Mouse (Mus musculus) MEL (cell line): ENCODE results near the gene Gys2. TPM values are rescaled to one million over a fixed set of nuclear protein-coding genes. Genes with fewer than 3 reads are reported as not detected.

Experiments
- DNase-seq: peaks from one replicate; pipeline ENCODE4 v3.0.0; 2011; ENCODE audit warnings: low read depth, low spot score
- H3K27ac ChIP-seq: 2 replicates; pipeline ENCODE4 v1.5.1; 2012; ENCODE audit warnings: low read depth, mild to moderate bottlenecking, control low read depth, low read length, moderate library complexity; ENCODE audit not compliant: control insufficient read depth
- H3K27me3 ChIP-seq, 2 experiments: fragments of 150-350 bp in 1 of 2; sonication (generic) in 1 of 2; 2 replicates each; pipeline ENCODE4 v1.6.1; 2012; ENCODE audit warnings: low read length in 2 of 2, mild to moderate bottlenecking in 2 of 2, improper control_type of control experiment in 1 of 2, moderate library complexity in 1 of 2; ENCODE audit not compliant: insufficient read depth in 2 of 2, control insufficient read depth in 1 of 2
- H3K36me3 ChIP-seq, 2 experiments: 2 replicates each; pipeline ENCODE4 v1.6.1; 2012 to 2014; ENCODE audit warnings: low read length in 2 of 2, improper control_type of control experiment in 1 of 2, inconsistent platforms in 1 of 2, mild to moderate bottlenecking in 1 of 2; ENCODE audit not compliant: insufficient read depth in 2 of 2, control insufficient read depth in 1 of 2
- H3K4me1 ChIP-seq, 2 experiments: fragments of 150-350 bp in 1 of 2; sonication (generic) in 1 of 2; 2 replicates each; pipeline ENCODE4 v1.6.1; 2012; ENCODE audit warnings: low read length in 2 of 2, improper control_type of control experiment in 1 of 2, mild to moderate bottlenecking in 1 of 2; ENCODE audit not compliant: insufficient read depth in 2 of 2, control insufficient read depth in 1 of 2
- H3K4me3 ChIP-seq, 2 experiments: fragments of 150-350 bp in 1 of 2; sonication (generic) in 1 of 2; 2 replicates each; pipeline ENCODE4 v1.5.1; 2012; ENCODE audit warnings: low read depth in 2 of 2, low read length in 2 of 2, mild to moderate bottlenecking in 2 of 2, moderate library complexity in 2 of 2, control low read depth in 1 of 2, improper control_type of control experiment in 1 of 2; ENCODE audit not compliant: control insufficient read depth in 1 of 2, insufficient read depth in 1 of 2
- H3K79me2 ChIP-seq: 2 replicates; pipeline ENCODE4 v1.6.1; 2012; ENCODE audit warnings: mild to moderate bottlenecking, low read length, moderate library complexity; ENCODE audit not compliant: control insufficient read depth, poor library complexity, insufficient read depth
- H3K9ac ChIP-seq: 2 replicates; pipeline ENCODE4 v1.6.1; 2012; ENCODE audit warnings: low read depth, mild to moderate bottlenecking, control low read depth, low read length, moderate library complexity; ENCODE audit not compliant: control insufficient read depth, poor library complexity, severe bottlenecking
- H3K9me3 ChIP-seq: fragments of 150-350 bp; sonication (generic); replicated peaks from 2 replicates; pipeline ENCODE4 v1.6.1; 2012; ENCODE audit warnings: mild to moderate bottlenecking, low read length, improper control_type of control experiment, moderate library complexity; ENCODE audit not compliant: insufficient read depth
- BHLHE40 ChIP-seq: IDR thresholded peaks from 2 replicates; pipeline ENCODE4 v1.6.1; 2012; ENCODE audit warnings: low read depth, mild to moderate bottlenecking, inconsistent platforms, low read length, improper control_type of control experiment, borderline replicate concordance
- CHD1 ChIP-seq: IDR thresholded peaks from 2 replicates; pipeline ENCODE4 v1.6.1; 2012; ENCODE audit warnings: low read depth, mild to moderate bottlenecking, inconsistent platforms, low read length, improper control_type of control experiment
- CTCF ChIP-seq, 3 experiments: IDR thresholded peaks in 2 of 3; conservative IDR thresholded peaks in 1 of 3; 2 replicates each; pipeline ENCODE4 v1.5.1; 2011 to 2012; ENCODE audit warnings: low read length in 3 of 3, low read depth in 2 of 3, mild to moderate bottlenecking in 2 of 3, improper control_type of control experiment in 1 of 3, inconsistent platforms in 1 of 3, mixed read lengths in 1 of 3, moderate library complexity in 1 of 3; ENCODE audit not compliant: control insufficient read depth in 1 of 3, insufficient read depth in 1 of 3, poor library complexity in 1 of 3, severe bottlenecking in 1 of 3
- E2F4 ChIP-seq: IDR thresholded peaks from 2 replicates; pipeline ENCODE4 v1.6.1; 2011; ENCODE audit warnings: low read depth, low read length, improper control_type of control experiment, borderline replicate concordance
- ELF1 ChIP-seq: IDR thresholded peaks from 2 replicates; pipeline ENCODE4 v1.6.1; 2014; ENCODE audit warnings: low read depth, mild to moderate bottlenecking, inconsistent platforms, low read length, improper control_type of control experiment, moderate library complexity
- EP300 ChIP-seq, 2 experiments: IDR thresholded peaks; 2 replicates each; pipeline ENCODE4 v1.6.1; 2011; ENCODE audit warnings: improper control_type of control experiment in 2 of 2, low read length in 2 of 2, low read depth in 1 of 2, mild to moderate bottlenecking in 1 of 2
- ETS1 ChIP-seq: IDR thresholded peaks from 2 replicates; pipeline ENCODE4 v1.6.1; 2012; ENCODE audit warnings: low read depth, mild to moderate bottlenecking, inconsistent platforms, low read length, improper control_type of control experiment, moderate library complexity
- GATA1 ChIP-seq: IDR thresholded peaks from 2 replicates; pipeline ENCODE4 v1.6.1; 2011; ENCODE audit warnings: low read depth, low read length, improper control_type of control experiment
- HCFC1 ChIP-seq: IDR thresholded peaks from 2 replicates; pipeline ENCODE4 v1.6.1; 2012; ENCODE audit warnings: low read depth, mild to moderate bottlenecking, inconsistent platforms, low read length, improper control_type of control experiment, moderate library complexity
- JUND ChIP-seq: IDR thresholded peaks from 2 replicates; pipeline ENCODE4 v1.6.1; 2011; ENCODE audit warnings: low read depth, mild to moderate bottlenecking, improper control_type of control experiment, low read length
- KAT2A ChIP-seq: conservative IDR thresholded peaks from 2 replicates; pipeline ENCODE4 v1.6.1; 2012; ENCODE audit warnings: low read depth, low read length, improper control_type of control experiment, inconsistent platforms
- MAFK ChIP-seq: IDR thresholded peaks from 2 replicates; pipeline ENCODE4 v1.6.1; 2011; ENCODE audit warnings: low read depth, mild to moderate bottlenecking, low read length, improper control_type of control experiment, borderline replicate concordance
- MEF2A ChIP-seq: IDR thresholded peaks from 2 replicates; pipeline ENCODE4 v1.6.1; 2014; ENCODE audit warnings: low read depth, mild to moderate bottlenecking, inconsistent platforms, low read length, improper control_type of control experiment; ENCODE audit not compliant: poor library complexity, insufficient replicate concordance, severe bottlenecking; ENCODE audit errors: extremely low read depth
- MYB ChIP-seq: IDR thresholded peaks from 2 replicates; pipeline ENCODE4 v1.6.1; 2011; ENCODE audit warnings: mild to moderate bottlenecking, low read depth, low read length, improper control_type of control experiment
- NELFE ChIP-seq: IDR thresholded peaks from 2 replicates; pipeline ENCODE4 v1.6.1; 2011; ENCODE audit warnings: low read depth, low read length, improper control_type of control experiment
- POLR2A ChIP-seq, 2 experiments: IDR thresholded peaks; 2 replicates each; pipeline ENCODE4 v1.6.1; 2011 to 2012; ENCODE audit warnings: low read length in 2 of 2, mild to moderate bottlenecking in 2 of 2, control low read depth in 1 of 2, improper control_type of control experiment in 1 of 2, low read depth in 1 of 2, moderate library complexity in 1 of 2; ENCODE audit not compliant: control insufficient read depth in 1 of 2, insufficient read depth in 1 of 2, poor library complexity in 1 of 2
- POLR2AphosphoS2 ChIP-seq: IDR thresholded peaks from 2 replicates; pipeline ENCODE4 v1.6.1; 2011; ENCODE audit warnings: low read length, improper control_type of control experiment
- RAD21 ChIP-seq: IDR thresholded peaks from 2 replicates; pipeline ENCODE4 v1.6.1; 2011; ENCODE audit warnings: mild to moderate bottlenecking, low read depth, low read length, improper control_type of control experiment
- RCOR1 ChIP-seq: IDR thresholded peaks from 2 replicates; pipeline ENCODE4 v1.6.1; 2012; ENCODE audit warnings: low read depth, mild to moderate bottlenecking, inconsistent platforms, low read length, improper control_type of control experiment
- SIN3A ChIP-seq: IDR thresholded peaks from 2 replicates; pipeline ENCODE4 v1.6.1; 2012; ENCODE audit warnings: low read length, improper control_type of control experiment, inconsistent platforms
- TAL1 ChIP-seq: IDR thresholded peaks from 2 replicates; pipeline ENCODE4 v1.6.1; 2012; ENCODE audit warnings: mild to moderate bottlenecking, inconsistent platforms, low read length, moderate library complexity, mixed read lengths
- TBP ChIP-seq: IDR thresholded peaks from 2 replicates; pipeline ENCODE4 v1.8.0; 2011; ENCODE audit warnings: low read depth, low read length, improper control_type of control experiment
- TCF12 ChIP-seq: IDR thresholded peaks from 2 replicates; pipeline ENCODE4 v1.6.1; 2014; ENCODE audit warnings: low read depth, mild to moderate bottlenecking, inconsistent platforms, low read length, improper control_type of control experiment, moderate library complexity
- USF1 ChIP-seq: IDR thresholded peaks from 2 replicates; pipeline ENCODE4 v1.6.1; 2014; ENCODE audit warnings: low read depth, mild to moderate bottlenecking, inconsistent platforms, low read length, improper control_type of control experiment, moderate library complexity
- USF2 ChIP-seq, 2 experiments: IDR thresholded peaks; 2 replicates each; pipeline ENCODE4 v1.6.1; 2011 to 2012; ENCODE audit warnings: improper control_type of control experiment in 2 of 2, low read length in 2 of 2, borderline replicate concordance in 1 of 2, inconsistent platforms in 1 of 2, low read depth in 1 of 2, mild to moderate bottlenecking in 1 of 2; ENCODE audit not compliant: insufficient read depth in 1 of 2
- ZC3H11A ChIP-seq: IDR thresholded peaks from 2 replicates; pipeline ENCODE4 v1.6.1; 2012; ENCODE audit warnings: low read depth, mild to moderate bottlenecking, inconsistent platforms, low read length, improper control_type of control experiment
- ZKSCAN1 ChIP-seq: IDR thresholded peaks from 2 replicates; pipeline ENCODE4 v1.6.1; 2012; ENCODE audit warnings: low read depth, mild to moderate bottlenecking, inconsistent platforms, low read length, improper control_type of control experiment, moderate library complexity
- ZMIZ1 ChIP-seq: IDR thresholded peaks from 2 replicates; pipeline ENCODE4 v1.6.1; 2012; ENCODE audit warnings: low read depth, mild to moderate bottlenecking, inconsistent platforms, low read length, improper control_type of control experiment, moderate library complexity
- ZNF384 ChIP-seq: IDR thresholded peaks from 2 replicates; pipeline ENCODE4 v1.6.1; 2012; ENCODE audit warnings: low read depth, mild to moderate bottlenecking, inconsistent platforms, low read length, improper control_type of control experiment
- polyA plus RNA-seq, 2 experiments: library from polyadenylated mRNA; stranded (reverse) in 1 of 2; unstranded in 1 of 2; fragments of >175 nt in 1 of 2; fragments of >200 nt in 1 of 2; gene quantifications; 2 replicates each; pipeline versions ENCODE4 v1.2.1 to v1.2.4; 2012; ENCODE audit warnings: low replicate concordance in 2 of 2, low read depth in 1 of 2; ENCODE audit not compliant: insufficient read length in 2 of 2, insufficient read depth in 1 of 2, missing spikeins in 1 of 2
- total RNA-seq: library from RNA; depleted of rRNA; stranded (reverse); fragments of 300-350 nt; gene quantifications from 2 replicates; pipeline ENCODE4 v1.2.3, GENCODE M21; 2012

The Gys2 gene
- total and polyA plus RNA-seq, 3 experiments: not detected

- TF ChIP-seq ZKSCAN1 (no peak), EP300 (IDR thresholded peaks at IDR 0.05; ENCODE audit: low read depth in 1 of 2, low read length in 2 of 2) (no peak), MEF2A (no peak), HCFC1 (peak; percentile 88), USF2 (IDR thresholded peaks at IDR 0.05; ENCODE audit: borderline replicate concordance in 1 of 2, insufficient read depth in 1 of 2, low read depth in 1 of 2, low read length in 2 of 2) (no peak), ZC3H11A (no peak), TCF12 (no peak; the same call in 1 of the 2 replicates), BHLHE40 (no peak), CTCF (IDR thresholded peaks at IDR 0.05 in 2 of 3, conservative IDR thresholded peaks at IDR 0.05 in 1 of 3; ENCODE audit: control insufficient read depth in 1 of 3, insufficient read depth in 1 of 3, low read depth in 2 of 3, low read length in 3 of 3, poor library complexity in 1 of 3, severe bottlenecking in 1 of 3) (no peak), POLR2A (IDR thresholded peaks at IDR 0.05; ENCODE audit: control insufficient read depth in 1 of 2, insufficient read depth in 1 of 2, low read depth in 1 of 2, low read length in 2 of 2, poor library complexity in 1 of 2) (peak; percentile 18 to 79; a peak in 3 of 4 replicates), ETS1 (no peak; the same call in 1 of the 2 replicates), MAFK (no peak), E2F4 (peak; percentile 88; the same call in 1 of the 2 replicates), RAD21 (no peak)
Measured at GRCm38 (mm10) chr6:142387011-142387754, 85.7 kb downstream of the Gys2 start, which contains the start of the genes Recql and Golt1b (continued).

GRCm38 (mm10) chr6:142386285-142387010, 86.5 kb downstream of the Gys2 start:
- H3K27ac ChIP-seq: peak overlapping the region; percentile 96
- peaks cover 9 to 27% of the 10 kb centered on the region in 2 experiments for H3K4me1 ChIP-seq
- peaks cover 0 to 33% of the 10 kb centered on the region in 2 experiments; a peak in 2 of 4 replicates for H3K36me3 ChIP-seq
- DNase-seq: peak; percentile 87
- no peaks in the 10 kb centered on the region for H3K27me3 ChIP-seq
- peaks cover 61% of the 10 kb centered on the region for H3K79me2 ChIP-seq
- peak overlapping the region; percentile 83 for H3K9ac ChIP-seq
- H3K4me3 ChIP-seq: peak overlapping the region; percentile 62 to 86
- no peaks in the 10 kb centered on the region for H3K9me3 ChIP-seq
- TF ChIP-seq MYB (peak; percentile 94), EP300 (IDR thresholded peaks at IDR 0.05; ENCODE audit: low read depth in 1 of 2, low read length in 2 of 2) (peak; percentile 97 to 99), TCF12 (peak; percentile 95), GATA1 (peak; percentile 99), BHLHE40 (peak; percentile 74; the same call in 1 of the 2 replicates), ZMIZ1 (no peak; the same call in 1 of the 2 replicates), HCFC1 (peak; percentile 62; the same call in 1 of the 2 replicates), NELFE (peak; percentile 19; the same call in 1 of the 2 replicates), POLR2A (IDR thresholded peaks at IDR 0.05; ENCODE audit: control insufficient read depth in 1 of 2, insufficient read depth in 1 of 2, low read depth in 1 of 2, low read length in 2 of 2, poor library complexity in 1 of 2) (peak; percentile 72 to 73), ZNF384 (peak; percentile 73), SIN3A (peak; percentile 81), RAD21 (no peak), RCOR1 (peak; percentile 99), JUND (no peak), USF1 (no peak), CHD1 (peak; percentile 15; the same call in 1 of the 2 replicates), POLR2AphosphoS2 (0 out of 2 replicates have a peak, but pooled peaks have one; percentile 38), KAT2A (no peak), TAL1 (peak; percentile 86), ELF1 (peak; percentile 41; the same call in 1 of the 2 replicates), ZKSCAN1 (no peak), MAFK (0 out of 2 replicates have a peak, but pooled peaks have one; percentile 47), ETS1 (peak; percentile 89), TBP (0 out of 2 replicates have a peak, but pooled peaks have one; percentile 39)
